Mouse (Mus musculus) left cerebral cortex, adult 18-20 months (tissue): ENCODE results near the gene Tsnax. TPM values are rescaled to one million over a fixed set of nuclear protein-coding genes. Genes with fewer than 3 reads are reported as not detected.

Experiments
- DNase-seq, 2 experiments: peaks; one replicate each; pipeline ENCODE4 v3.0.0; 2021 to 2022; ENCODE audit warnings: low spot score in 2 of 2, mixed read lengths in 1 of 2
- microRNA-seq, 2 experiments: library from miRNA; unstranded; fragments of <30 nt; microRNA quantifications; one replicate each; pipeline ENCODE4 v1.2.0; 2021
- total RNA-seq, 2 experiments: library from RNA; stranded (reverse); gene quantifications; 2 replicates each; pipeline ENCODE4 v1.2.3; 2021

Gene Tsnax
- total RNA-seq, 2 experiments from 2014 or later = 181 to 182 TPM

- DNase-seq = peak; percentile 75 to 92
Measured at GRCm38 (mm10) chr8:125078771-125079384, 66.1 kb downstream of the Tsnax start.

- DNase-seq = no peak
Measured at GRCm38 (mm10) chr8:125080388-125081344, 67.9 kb downstream of the Tsnax start.

GRCm38 (mm10) chr8:125083746-125084145, 70.9 kb downstream of the Tsnax start:
- DNase-seq = no peak

Small RNAs within 50 kb of the gene (microRNA-seq; reads per million reads assigned to microRNA genes)
- 0 reads per million in 2 experiments for gene Gm22197

Other genes starting within 250 kb of the Tsnax start
- gene Trim67, start 219.9 kb upstream of the Tsnax start, total RNA-seq = 1 to 10 TPM; 1.5 to 2.2 TPM
- 10 to 100 TPM; 57.4 to 63.2 TPM for gene Gnpat, start 150.0 kb upstream of the Tsnax start, total RNA-seq
- gene 2810004N23Rik, start 149.9 kb upstream of the Tsnax start, total RNA-seq = 10 to 100 TPM; 19.5 to 23.3 TPM
- 10 to 100 TPM; 33.4 to 34.2 TPM for gene Exoc8, start 115.3 kb upstream of the Tsnax start, total RNA-seq
- gene Sprtn, start 115.1 kb upstream of the Tsnax start, total RNA-seq = 10 to 100 TPM; 13.0 to 13.5 TPM
- gene Egln1, start 63.7 kb upstream of the Tsnax start, total RNA-seq = 10 to 100 TPM; 61.4 to 69.5 TPM
- gene Disc1, start 41.2 kb downstream of the Tsnax start, total RNA-seq = 1 to 10 TPM; 1.6 to 1.9 TPM